Mouse (Mus musculus) embryonic facial prominence, embryonic 12.5 days (tissue): ENCODE results near the gene Mycl. TPM values are rescaled to one million over a fixed set of nuclear protein-coding genes. Genes with fewer than 3 reads are reported as not detected.
A peak's percentile ranks its signal among the peaks of the same experiment; 100 is the strongest.
"Not testable (repeated sequence)": the region's sequence is repeated elsewhere in the genome, so short reads cannot be mapped to it uniquely, and the experiment has no call there.

Experiments used
- ATAC-seq: fragments of 200-750 bp; cut with Nextera tagmentation; 2 replicates; pipeline ENCODE4 v1.8.0; 2017; ENCODE audit not compliant: insufficient number of reproducible peaks, insufficient read depth, low FRiP score, low TSS enrichment
- H3K27ac ChIP-seq: fragments of 300-500 bp; sonication (generic); 2 replicates; pipeline ENCODE4 v1.5.1; 2016; ENCODE audit warnings: mild to moderate bottlenecking
- H3K27me3 ChIP-seq: fragments of 300-500 bp; sonication (generic); 2 replicates; pipeline ENCODE4 v1.6.1; 2016; ENCODE audit warnings: mild to moderate bottlenecking, moderate library complexity
- H3K36me3 ChIP-seq: fragments of 300-500 bp; sonication (generic); 2 replicates; pipeline ENCODE4 v1.6.1; 2016; ENCODE audit warnings: mild to moderate bottlenecking
- H3K4me1 ChIP-seq: fragments of 300-500 bp; sonication (generic); 2 replicates; pipeline ENCODE4 v1.6.1; 2016
- H3K4me2 ChIP-seq: fragments of 300-500 bp; sonication (generic); replicated peaks from 2 replicates; pipeline ENCODE4 v1.6.1; 2016; ENCODE audit warnings: mild to moderate bottlenecking, moderate library complexity
- H3K4me3 ChIP-seq: fragments of 300-500 bp; sonication (generic); 2 replicates; pipeline ENCODE4 v1.5.1; 2016; ENCODE audit warnings: mild to moderate bottlenecking
- H3K9ac ChIP-seq: fragments of 300-500 bp; sonication (generic); 2 replicates; pipeline ENCODE4 v1.6.1; 2016; ENCODE audit warnings: mild to moderate bottlenecking, moderate library complexity
- H3K9me3 ChIP-seq: fragments of 300-500 bp; sonication (generic); 2 replicates; pipeline ENCODE4 v1.6.1; 2016; ENCODE audit warnings: mild to moderate bottlenecking, moderate library complexity
- WGBS: fragments of 180-500 bp; shearing (Covaris S2); methylation state at CpG from one replicate; pipeline ENCODE4 v1.1.7; 2016; 5-methylcytosine and 5-hydroxymethylcytosine counted together
- polyA plus RNA-seq: library from polyadenylated mRNA; unstranded; fragments of >200 nt; fragmentation: Nextera tagmentation; extraction: Ambion mirVana; gene quantifications from 2 replicates; pipeline ENCODE4 v1.2.1, GENCODE M21; 2016

Mycl gene
- polyA plus RNA-seq, 1 experiment from 2014 or later, result 46.4 TPM

DNA sequence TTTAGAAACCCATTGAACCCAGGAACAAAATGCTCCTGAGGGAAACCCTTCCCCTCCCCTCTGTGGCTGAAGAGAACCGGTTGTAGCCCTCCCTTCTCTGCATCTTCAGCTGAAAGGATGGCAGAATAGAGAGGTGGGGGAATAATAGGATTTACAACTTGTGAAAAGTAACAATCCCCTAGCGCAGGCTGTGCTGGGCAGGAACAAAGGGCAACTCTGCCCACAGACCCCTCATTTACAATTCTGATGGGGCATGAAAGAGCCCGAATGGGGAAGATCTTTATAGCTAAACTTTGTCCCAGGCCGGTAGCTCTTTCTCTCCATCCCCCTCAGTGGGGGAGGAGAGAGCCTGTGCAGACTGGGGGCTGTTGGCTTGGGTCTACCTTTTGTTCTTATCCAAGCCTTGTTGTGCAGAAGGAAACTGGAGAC lies 3.8 kb downstream of the Mycl start:
- Histone ChIP-seq H3K36me3 (peaks cover 12% of the 10 kb centered on the region; the same call in 1 of the 2 replicates), H3K27ac (peak overlapping the region; percentile 36; the same call in 1 of the 2 replicates), H3K9me3 (no peaks in the 10 kb centered on the region), H3K9ac (peak overlapping the region; percentile 30; the same call in 1 of the 2 replicates), H3K4me1 (peaks cover 21% of the 10 kb centered on the region), H3K27me3 (0 out of 2 replicates have a peak, but pooled peaks cover 6% of the 10 kb centered on the region), H3K4me2 (peak overlapping the region; percentile 90), H3K4me3 (peak overlapping the region; percentile 73; the same call in 1 of the 2 replicates)
- 20% methylated on average over 4 of the region's 4 CpGs for WGBS
- no peak for ATAC-seq

- no peaks in the 10 kb centered on the region for H3K9me3 ChIP-seq
- 0 out of 2 replicates have a peak, but pooled peaks cover 6% of the 10 kb centered on the region for H3K27me3 ChIP-seq
- no peak overlapping the region for H3K9ac ChIP-seq
- 60% methylated on average over 14 of the region's 14 CpGs for WGBS
- peak overlapping the region; percentile 32; the same call in 1 of the 2 replicates for H3K27ac ChIP-seq
- H3K4me2 ChIP-seq, result no peak overlapping the region
- no peak for ATAC-seq
- H3K36me3 ChIP-seq, result peaks cover 12% of the 10 kb centered on the region; the same call in 1 of the 2 replicates
- H3K4me3 ChIP-seq, result no peak overlapping the region
- peaks cover 24% of the 10 kb centered on the region for H3K4me1 ChIP-seq
These were observed 4.7 kb downstream of the Mycl start for GRCm38 (mm10) chr4:123000130-123000529.

- no peak for ATAC-seq
- no peak overlapping the region for H3K4me2 ChIP-seq
- H3K27ac ChIP-seq, result no peak overlapping the region
- H3K4me1 ChIP-seq, result peaks cover 30% of the 10 kb centered on the region
- no peaks in the 10 kb centered on the region for H3K9me3 ChIP-seq
- no peak overlapping the region for H3K9ac ChIP-seq
- H3K36me3 ChIP-seq, result peaks cover 12% of the 10 kb centered on the region; the same call in 1 of the 2 replicates
- 52% methylated on average over 17 of the region's 17 CpGs for WGBS
- 0 out of 2 replicates have a peak, but pooled peaks cover 6% of the 10 kb centered on the region for H3K27me3 ChIP-seq
- no peak overlapping the region for H3K4me3 ChIP-seq
These were observed 5.3 kb downstream of the Mycl start for GRCm38 (mm10) chr4:123000617-123001342.

DNA sequence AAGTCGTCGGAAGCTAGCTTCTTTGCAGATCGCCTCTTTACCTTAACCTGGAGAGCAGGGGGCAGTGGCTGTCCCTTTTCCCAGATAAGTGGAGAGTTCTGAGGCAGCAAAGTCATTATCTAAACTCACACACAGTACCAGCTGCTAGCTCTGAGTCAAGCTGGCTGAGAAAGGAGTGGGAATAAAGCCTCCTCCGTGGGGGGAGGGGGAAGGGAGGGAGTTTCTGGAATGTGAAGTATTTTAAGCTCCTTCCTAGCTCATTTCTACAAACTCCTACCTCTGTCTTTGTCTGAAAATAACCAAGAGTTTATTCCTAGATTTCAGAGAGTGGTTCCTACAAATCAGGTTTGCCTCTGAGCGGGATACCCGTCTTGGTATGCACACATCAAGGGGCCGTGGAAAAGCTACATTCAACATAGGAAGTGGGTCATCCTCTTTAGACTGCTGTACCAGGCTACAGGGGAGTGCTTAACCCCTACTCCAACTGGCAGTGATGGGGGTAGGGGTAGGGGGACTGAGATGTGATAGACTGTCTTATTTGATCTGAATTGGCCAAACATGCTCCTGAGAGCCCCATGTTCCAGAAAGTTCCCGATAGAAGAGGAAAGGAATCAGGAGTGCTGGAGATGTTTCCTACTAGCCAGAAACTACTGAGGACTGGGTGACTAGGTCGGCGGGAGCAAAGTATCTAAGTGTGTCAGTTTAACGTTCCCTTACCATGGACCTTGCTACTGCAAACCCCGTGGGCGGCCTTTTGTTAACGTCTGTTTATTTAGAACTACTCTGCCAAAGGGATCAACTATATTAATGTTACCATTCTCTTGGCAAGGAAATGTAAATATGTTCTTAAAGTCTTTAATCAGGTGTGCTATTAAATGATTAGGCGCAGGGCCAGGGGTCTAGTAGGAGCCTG lies 9.9 kb downstream of the Mycl start:
- Histone ChIP-seq H3K4me1 (peaks cover 10% of the 10 kb centered on the region; the same call in 1 of the 2 replicates), H3K36me3 (peaks cover 12% of the 10 kb centered on the region; the same call in 1 of the 2 replicates), H3K27me3 (no peaks in the 10 kb centered on the region), H3K27ac (peak overlapping the region; percentile 24; the same call in 1 of the 2 replicates), H3K9me3 (no peaks in the 10 kb centered on the region), H3K9ac (no peak overlapping the region), H3K4me2 (0 out of 2 replicates have a peak overlapping the region, but pooled peaks have one; percentile 8), H3K4me3 (no peak overlapping the region)
- 38% methylated on average over 15 of the region's 15 CpGs for WGBS
- ATAC-seq, result no peak

DNA sequence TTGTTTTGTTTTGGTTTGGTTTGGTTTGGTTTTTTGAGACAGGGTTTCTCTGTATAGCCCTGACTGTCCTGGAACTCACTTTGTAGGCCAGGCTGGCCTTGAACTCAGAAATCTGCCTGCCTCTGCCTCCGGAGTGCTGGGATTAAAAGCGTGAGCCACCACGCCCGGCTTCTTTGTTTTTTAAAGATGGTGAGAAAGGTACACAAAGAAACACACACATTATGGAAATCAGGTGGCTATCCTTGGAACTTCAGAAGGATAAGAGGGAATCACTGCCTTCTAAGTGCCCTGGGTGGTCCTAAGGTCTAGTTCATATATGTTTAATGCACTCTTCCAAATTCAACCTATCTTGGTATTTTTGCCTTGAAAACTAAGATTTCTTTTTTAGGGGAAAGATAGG lies 17.0 kb downstream of the Mycl start:
- not testable (repeated sequence) for H3K9ac ChIP-seq, H3K27ac ChIP-seq, ATAC-seq, H3K36me3 ChIP-seq, H3K4me2 ChIP-seq, H3K4me3 ChIP-seq, H3K9me3 ChIP-seq, H3K27me3 ChIP-seq
- 91% methylated on average over 4 of the region's 4 CpGs for WGBS
- peaks cover 24% of the 10 kb centered on the region; the same call in 1 of the 2 replicates for H3K4me1 ChIP-seq

GRCm38 (mm10) chr4:123013346-123013945 lies 18.0 kb downstream of the Mycl start:
- Histone ChIP-seq H3K27ac (peak overlapping the region; percentile 47), H3K4me1 (peaks cover 33% of the 10 kb centered on the region), H3K36me3 (no peaks in the 10 kb centered on the region), H3K4me3 (no peak overlapping the region), H3K4me2 (no peak overlapping the region), H3K9ac (no peak overlapping the region), H3K27me3 (no peaks in the 10 kb centered on the region), H3K9me3 (no peaks in the 10 kb centered on the region)
- WGBS, result 56% methylated on average over 5 of the region's 5 CpGs
- no peak for ATAC-seq

DNA sequence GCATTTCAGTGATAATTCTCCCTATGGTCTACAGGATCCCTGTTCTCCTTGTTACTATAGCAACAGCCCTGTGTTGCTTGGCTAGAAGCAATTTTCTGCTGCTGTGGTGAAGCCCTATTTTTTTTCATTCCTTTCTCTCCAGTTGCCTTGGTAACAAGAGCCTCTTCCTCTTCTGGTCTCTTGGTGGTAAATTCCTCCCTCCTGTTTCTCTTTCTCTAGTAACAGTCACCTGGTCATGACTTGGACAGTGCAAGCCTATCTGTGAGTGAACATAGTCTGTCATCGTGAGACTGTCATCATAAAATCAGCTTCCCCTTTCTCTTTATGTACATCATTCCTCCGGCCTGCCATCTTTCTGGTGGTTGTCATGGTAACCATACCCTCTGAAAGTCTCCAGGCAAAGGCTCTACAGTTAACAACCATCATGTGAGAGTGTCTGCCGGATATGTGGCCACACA lies 18.5 kb downstream of the Mycl start:
- ATAC-seq, result no peak
- 0 out of 2 replicates have a peak overlapping the region, but pooled peaks have one; percentile 47 for H3K27ac ChIP-seq
- H3K27me3 ChIP-seq, result no peaks in the 10 kb centered on the region
- no peaks in the 10 kb centered on the region for H3K36me3 ChIP-seq
- WGBS, result 42% methylated on average over 3 of the region's 3 CpGs
- peaks cover 38% of the 10 kb centered on the region for H3K4me1 ChIP-seq
- H3K9me3 ChIP-seq, result no peaks in the 10 kb centered on the region
- no peak overlapping the region for H3K4me2 ChIP-seq
- no peak overlapping the region for H3K9ac ChIP-seq
- H3K4me3 ChIP-seq, result no peak overlapping the region

DNA sequence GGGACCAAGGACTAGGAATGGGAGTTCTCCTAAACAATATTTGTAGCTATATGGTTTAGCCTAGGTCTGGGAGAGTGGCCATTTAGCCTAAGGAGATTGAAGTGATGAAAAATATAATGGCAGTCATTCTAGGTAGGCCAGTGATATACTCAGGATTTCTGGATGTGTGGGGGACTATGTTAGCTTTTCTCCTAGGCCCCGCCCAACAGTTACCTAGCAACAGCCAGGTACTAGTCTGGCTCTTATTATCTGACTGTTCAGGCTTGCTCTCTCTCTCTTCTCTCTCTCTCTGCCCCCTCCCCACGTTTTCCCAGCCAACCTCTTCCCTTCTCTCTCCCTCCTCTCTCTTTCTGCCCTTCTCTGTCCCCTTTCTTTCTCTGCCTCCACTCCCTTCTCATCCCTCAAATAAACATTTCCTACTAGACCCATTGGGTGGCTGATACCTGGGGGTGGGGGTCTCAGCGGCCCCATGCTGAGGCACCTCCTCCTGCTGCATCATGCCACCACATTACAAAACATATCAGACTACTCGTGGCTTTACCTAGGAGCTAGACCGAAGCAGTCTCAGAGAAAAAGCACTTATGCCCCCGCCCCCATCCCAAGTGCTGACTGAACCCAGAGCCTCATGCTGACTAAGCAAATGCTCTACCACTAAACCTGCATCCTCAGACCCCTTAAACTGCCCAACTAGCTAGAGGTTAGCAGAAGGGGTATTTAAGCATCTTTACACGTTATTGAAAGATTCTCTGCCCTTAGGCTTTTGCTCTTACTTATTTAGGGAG lies 19.2 kb downstream of the Mycl start:
- Histone ChIP-seq H3K4me2 (no peak overlapping the region), H3K4me3 (no peak overlapping the region), H3K36me3 (no peaks in the 10 kb centered on the region), H3K27ac (0 out of 2 replicates have a peak overlapping the region, but pooled peaks have one; percentile 4), H3K4me1 (peaks cover 41% of the 10 kb centered on the region), H3K9ac (no peak overlapping the region), H3K27me3 (no peaks in the 10 kb centered on the region), H3K9me3 (no peaks in the 10 kb centered on the region)
- WGBS, result 25% methylated on average over 7 of the region's 7 CpGs
- no peak for ATAC-seq

GRCm38 (mm10) chr4:123016451-123016957 lies 21.1 kb downstream of the Mycl start, which contains the start of gene Trit1:
Trit1 (plus strand) TSS chr4:123016597.
- peak within 1 kb of the TSS; percentile 92 for H3K4me3 ChIP-seq
- H3K36me3 ChIP-seq, result peaks cover 9% of the 10 kb centered on the region
- H3K9me3 ChIP-seq, result no peaks in the 10 kb centered on the region
- no peaks in the 10 kb centered on the region for H3K27me3 ChIP-seq
- peaks cover 41% of the 10 kb centered on the region for H3K4me1 ChIP-seq
- under 1% methylated on average over 34 of the region's 34 CpGs for WGBS
- peak within 1 kb of the TSS; percentile 67 for H3K4me2 ChIP-seq
- peak; percentile 85 for ATAC-seq
- peak within 1 kb of the TSS; percentile 86 for H3K9ac ChIP-seq
- peak within 1 kb of the TSS; percentile 78 for H3K27ac ChIP-seq

GRCm38 (mm10) chr4:123021591-123021990 lies 26.1 kb downstream of the Mycl start:
- Histone ChIP-seq H3K9me3 (no peaks in the 10 kb centered on the region), H3K4me1 (peaks cover 22% of the 10 kb centered on the region), H3K4me2 (no peak overlapping the region), H3K4me3 (no peak overlapping the region), H3K9ac (no peak overlapping the region), H3K27me3 (no peaks in the 10 kb centered on the region), H3K36me3 (peaks cover 21% of the 10 kb centered on the region), H3K27ac (no peak overlapping the region)
- ATAC-seq, result no peak
- WGBS, result 92% methylated on average over 3 of the region's 3 CpGs
